Mouse (Mus musculus) erythroblast, adult 5-6 weeks (primary cell): ENCODE data around the gene Gm12216. TPM values are rescaled to one million over a fixed set of nuclear protein-coding genes. Genes with fewer than 3 reads are reported as not detected.
"Not testable (repeated sequence)": the region's sequence is repeated elsewhere in the genome, so short reads cannot be mapped to it uniquely, and the experiment has no call there.

ENCODE experiments used
- ATAC-seq: replicated peaks from 2 replicates; pipeline ENCODE4 v1.8.0; 2016; ENCODE audit warnings: moderate number of reproducible peaks, mild to moderate bottlenecking, moderate TSS enrichment, inconsistent platforms; ENCODE audit not compliant: poor library complexity, low FRiP score, severe bottlenecking
- total RNA-seq, 2 experiments: library from RNA; stranded (forward) in 1 of 2; stranded (reverse) in 1 of 2; fragments of 150-400 nt in 1 of 2; fragments of 200-764, 138-1000 nt in 1 of 2; gene quantifications; 2 replicates each; pipeline versions ENCODE4 v1.2.3 to v1.2.4; 2015 to 2017; ENCODE audit warnings: low replicate concordance in 2 of 2

The Gm12216 gene
- total RNA-seq (2015; ENCODE audit: low replicate concordance) (not detected in 2 replicates), total RNA-seq (2017; ENCODE audit: low replicate concordance) (0.17 TPM in 1 of 2 replicates, not detected in the other)

DNA sequence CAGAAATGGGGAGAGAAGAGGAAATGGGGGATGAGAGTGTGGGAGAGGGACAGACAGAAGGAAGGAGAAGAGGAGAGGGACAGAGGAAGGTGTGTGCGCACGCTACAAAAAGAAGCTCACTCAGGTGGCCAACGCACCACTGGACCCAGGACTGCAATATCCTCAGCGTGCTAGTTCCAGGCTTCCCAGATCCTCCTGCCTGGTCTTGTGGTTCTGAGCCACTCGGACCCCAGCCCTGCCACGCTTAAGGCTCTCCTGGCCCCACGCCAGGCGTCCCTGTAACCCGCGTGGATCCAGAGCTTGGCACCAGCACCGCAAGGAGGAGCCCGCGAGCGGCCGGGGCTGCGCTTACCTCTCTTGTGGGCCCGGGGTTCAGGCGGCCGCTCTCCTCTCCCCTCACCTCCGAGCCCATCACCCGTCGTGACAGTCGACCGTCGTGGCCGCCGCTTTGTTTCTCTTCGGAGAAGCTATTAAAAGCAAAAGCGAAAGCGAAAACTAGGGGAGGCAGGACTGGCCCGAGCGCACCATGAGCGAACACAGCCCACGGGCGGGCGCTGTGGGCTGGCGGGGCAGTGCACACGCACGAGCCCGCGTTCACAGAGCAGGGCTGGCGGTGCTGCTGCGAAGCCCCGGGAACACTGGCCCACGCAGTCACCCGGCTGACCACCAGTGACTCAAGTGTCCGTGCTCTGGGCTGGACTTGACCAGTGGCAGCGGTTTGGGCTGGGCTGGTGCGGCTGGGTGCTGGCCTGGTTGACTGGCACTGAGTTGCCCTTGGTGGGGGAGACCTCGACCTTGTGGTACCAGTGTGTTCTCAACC, at the start of gene Gm12216:
Gene Gm12216 (minus strand): TSS at position 496 of the 820 bp plus-strand sequence.
- ATAC-seq, result peak; percentile 77

- ATAC-seq, result no peak
Measured at GRCm38 (mm10) chr11:53908686-53909085, 49.6 kb upstream of the Gm12216 start.

DNA sequence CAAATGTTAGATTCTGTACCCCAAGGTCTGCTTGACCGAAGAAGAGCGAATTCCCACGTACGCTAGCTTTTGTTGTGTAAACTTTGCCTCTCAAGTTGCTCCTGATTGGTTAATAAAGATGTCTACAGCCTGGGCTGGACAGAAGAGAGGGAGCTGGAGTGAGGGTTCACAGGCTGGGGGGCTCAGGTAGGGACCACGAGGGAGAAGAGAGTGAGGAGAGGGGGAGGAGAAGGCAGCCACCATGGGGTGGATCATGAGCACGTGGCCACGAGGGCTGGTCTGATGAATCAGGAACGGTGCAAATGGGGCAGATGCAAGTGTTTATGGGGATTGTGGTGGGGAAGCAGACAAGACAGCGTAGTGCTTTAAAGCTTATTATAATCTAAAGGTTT, 45.5 kb upstream of the Gm12216 start:
- ATAC-seq, result no peak

- ATAC-seq, result no peak
Measured at GRCm38 (mm10) chr11:53903781-53904533, 44.9 kb upstream of the Gm12216 start.

DNA sequence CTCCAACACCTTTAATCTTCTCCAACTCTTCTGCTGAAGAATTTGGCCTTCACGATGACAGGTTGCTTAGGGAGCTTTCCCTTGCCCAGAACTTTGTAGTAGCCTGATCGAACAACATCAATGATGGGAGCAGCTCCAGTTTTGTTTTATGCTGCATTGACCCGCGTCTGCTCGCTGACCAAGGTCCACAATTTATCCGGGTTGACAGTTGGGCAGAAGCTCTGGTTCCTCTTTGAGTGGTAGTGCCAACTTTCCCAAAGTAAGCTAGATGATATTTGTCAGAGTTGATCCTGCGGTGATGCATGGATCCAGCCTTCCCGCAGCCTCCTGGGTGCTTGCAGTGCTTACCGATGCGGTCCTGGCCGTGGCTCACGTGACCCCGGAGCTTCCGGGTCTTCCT, 43.7 kb upstream of the Gm12216 start:
- no peak for ATAC-seq

DNA sequence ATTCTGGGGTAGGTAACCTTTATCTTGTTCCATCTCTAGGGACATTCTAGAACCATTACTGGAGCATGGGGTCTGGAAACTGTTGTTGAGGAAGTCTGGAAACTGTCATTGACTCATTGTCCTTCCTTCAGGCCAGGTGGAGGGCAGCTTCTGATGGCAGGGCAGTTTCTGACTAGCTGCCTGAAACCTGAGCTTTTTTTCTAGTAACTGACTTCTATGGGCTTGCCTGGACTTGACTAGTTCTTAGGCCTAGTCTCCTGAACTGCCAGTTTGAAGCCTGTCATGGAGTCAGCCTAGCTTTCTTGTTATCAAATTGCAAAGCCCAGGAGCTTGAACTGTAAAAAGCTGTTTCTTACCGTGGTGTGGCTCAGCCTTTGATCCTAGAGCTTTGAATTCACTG, 41.9 kb upstream of the Gm12216 start:
- ATAC-seq, result no peak

DNA sequence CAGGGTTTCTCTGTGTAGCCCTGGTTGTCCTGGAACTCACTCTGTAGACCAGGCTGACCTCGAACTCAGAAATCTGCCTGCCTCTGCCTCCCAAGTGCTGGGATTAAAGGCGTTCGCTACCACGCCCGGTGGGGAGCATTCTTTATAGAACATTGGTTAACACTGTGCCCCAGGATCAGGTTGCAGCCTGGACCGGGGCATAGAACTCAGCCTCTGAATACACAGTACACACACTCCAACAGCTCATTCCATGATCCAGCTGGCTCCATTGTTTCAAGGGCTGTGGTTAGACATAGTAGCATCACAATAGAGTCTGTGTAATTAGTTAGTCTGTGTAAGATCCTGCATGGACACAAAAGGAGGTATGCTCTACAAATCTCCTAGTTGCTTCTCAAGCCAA, 40.9 kb upstream of the Gm12216 start:
- ATAC-seq, result no peak

DNA sequence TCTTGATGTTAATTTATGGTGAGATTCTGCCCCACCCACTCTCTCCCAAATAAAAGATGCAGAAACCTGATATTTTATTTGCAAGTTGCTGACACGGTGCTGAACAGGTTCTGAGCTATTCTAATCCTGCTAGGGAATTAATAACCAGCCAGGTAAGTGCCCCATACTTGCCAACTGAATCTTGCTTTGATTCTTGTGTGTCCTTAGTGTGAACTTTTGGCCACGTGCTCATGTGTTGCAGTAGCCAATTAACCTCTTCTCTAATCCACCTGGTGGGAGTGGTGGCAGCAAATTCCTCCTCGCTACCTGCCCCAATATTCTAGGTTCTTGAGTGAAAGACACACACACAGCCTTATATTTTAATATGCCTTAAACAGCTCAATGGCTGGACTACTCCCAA, 39.9 kb upstream of the Gm12216 start:
- ATAC-seq, result no peak

GRCm38 (mm10) chr11:53896935-53897334, 37.9 kb upstream of the Gm12216 start:
- ATAC-seq, result no peak

- no peak for ATAC-seq
Measured at GRCm38 (mm10) chr11:53893451-53893850, 34.4 kb upstream of the Gm12216 start.

- peak; percentile 50; the same call in 1 of the 2 replicates for ATAC-seq
Measured at GRCm38 (mm10) chr11:53892716-53893416, 33.8 kb upstream of the Gm12216 start.

- peak; percentile 95 for ATAC-seq
Measured at GRCm38 (mm10) chr11:53891505-53892451, 32.7 kb upstream of the Gm12216 start, which contains the start of gene Slc22a5. Gene Slc22a5 (minus strand): TSS chr11:53891660.

- peak; percentile 37 for ATAC-seq
Measured at GRCm38 (mm10) chr11:53890906-53891504, 31.9 kb upstream of the Gm12216 start.

- no peak for ATAC-seq
Measured at GRCm38 (mm10) chr11:53890225-53890624, 31.2 kb upstream of the Gm12216 start.

DNA sequence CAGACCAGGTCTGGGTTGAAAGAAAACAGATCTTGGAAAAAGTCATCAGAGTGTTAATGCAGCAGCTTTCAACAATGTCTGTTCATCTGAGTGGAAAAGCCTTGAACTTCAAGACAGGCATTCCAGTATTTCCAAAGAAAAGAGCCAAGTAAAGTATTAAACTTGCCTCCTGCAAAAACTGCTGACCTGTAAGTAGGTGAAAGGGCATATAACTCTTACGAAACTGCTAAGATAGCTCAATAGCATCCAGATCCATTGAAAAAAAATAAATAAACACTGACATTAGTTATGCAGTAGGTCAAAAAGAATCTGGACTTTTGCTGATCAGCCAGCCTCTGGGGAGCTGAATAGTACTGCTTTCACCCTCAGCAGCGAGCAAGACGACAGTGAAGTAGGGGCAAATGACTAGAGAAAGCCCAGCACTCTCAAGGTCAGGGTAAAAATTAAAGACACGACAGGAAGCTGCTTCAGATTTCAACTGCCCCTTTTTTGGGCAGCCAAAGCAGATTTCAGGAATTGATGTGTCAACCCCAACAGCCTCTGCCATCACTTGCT, 30.1 kb upstream of the Gm12216 start:
- no peak for ATAC-seq

DNA sequence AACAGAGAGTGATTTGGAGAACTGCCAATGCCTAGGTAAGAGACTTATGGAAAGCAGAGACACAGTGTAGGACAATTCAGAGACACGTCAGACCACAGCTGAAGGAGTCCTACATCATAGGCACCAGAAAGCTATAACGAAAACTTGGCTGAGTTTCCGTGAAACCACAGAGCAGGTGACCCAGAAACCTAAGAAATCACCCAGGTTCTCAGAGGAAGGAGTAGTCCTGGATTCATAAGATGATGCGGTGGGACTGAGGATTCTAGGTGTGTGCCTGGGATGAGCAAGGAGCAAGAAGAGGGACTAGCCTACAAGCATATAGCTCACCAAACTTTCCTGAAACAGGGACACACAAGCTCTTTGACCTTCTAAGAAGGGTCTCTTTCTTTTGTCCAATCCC, 29.2 kb upstream of the Gm12216 start:
- ATAC-seq, result no peak

- ATAC-seq, result no peak
Measured at GRCm38 (mm10) chr11:53883287-53883686, 24.2 kb upstream of the Gm12216 start.

GRCm38 (mm10) chr11:53878096-53878495, 19.0 kb upstream of the Gm12216 start:
- not testable (repeated sequence) for ATAC-seq
